In the genomic region with DNA sequence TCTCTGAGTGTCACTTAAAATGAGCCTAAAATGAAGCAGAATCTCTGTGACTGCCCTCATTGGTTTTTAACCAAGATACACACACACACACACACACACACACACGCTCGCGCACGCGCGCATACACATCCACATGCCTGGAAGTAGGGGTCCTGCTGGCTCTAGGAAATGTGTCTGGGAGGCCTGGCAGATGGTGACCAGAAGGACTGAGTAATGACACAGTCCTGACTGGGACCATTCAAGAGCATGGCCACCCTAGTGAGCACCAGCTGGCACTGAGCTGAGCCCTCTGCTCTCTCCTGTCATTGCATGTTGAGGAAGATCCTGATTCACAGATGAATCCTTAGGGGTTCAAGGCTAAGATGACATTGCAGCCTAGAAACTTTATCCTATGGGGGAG, we compare ENCODE assay signal across 24 mouse cellular contexts.
DNase-seq lines count a peak whose midpoint lies in the region; ATAC-seq and TF ChIP-seq lines count a peak whose summit lies in the region.
"Had no signal": no experiment of that assay in that cellular context is flagged by ENCODE, and none has a peak within 500 bp of the region (broad histone marks: within the 10 kb centered on the region; RNA-seq: fewer than 3 reads in every experiment).

No protein-coding gene starts in this region.

- H3K9ac ChIP-seq in midbrain, embryonic 11.5 days (ENCODE audit: low read length): no peak overlapping the region
- H3K9ac ChIP-seq in midbrain, embryonic 13.5 days (replicated peaks): no peak overlapping the region
- H3K9ac ChIP-seq: embryonic facial prominence, embryonic 12.5 days; forebrain, postnatal 0 days; heart, embryonic 13.5 days; kidney, embryonic 15.5 days; liver, embryonic 14.5 days; lung, embryonic 14.5 days; midbrain, embryonic 15.5 days; neural tube, embryonic 13.5 days had no signal

- H3K4me1 ChIP-seq in midbrain, embryonic 11.5 days (ENCODE audit: control insufficient read depth, insufficient read depth, low read length): no peaks in the 10 kb centered on the region
- H3K4me1 ChIP-seq in midbrain, embryonic 13.5 days (replicated peaks): no peaks in the 10 kb centered on the region
- no peaks in the 10 kb centered on the region for H3K4me1 ChIP-seq in thymus, adult 2 months (replicated peaks; ENCODE audit: control insufficient read depth, insufficient read depth, low read length)
- H3K4me1 ChIP-seq: embryonic facial prominence, embryonic 12.5 days; kidney, embryonic 15.5 days; midbrain, embryonic 15.5 days had no signal

- H3K9me3 ChIP-seq in midbrain, embryonic 11.5 days (ENCODE audit: control insufficient read depth, low read length): no peaks in the 10 kb centered on the region
- H3K9me3 ChIP-seq in midbrain, embryonic 13.5 days: no peaks in the 10 kb centered on the region
- H3K9me3 ChIP-seq: embryonic facial prominence, embryonic 12.5 days; kidney, embryonic 15.5 days; midbrain, embryonic 15.5 days; neural tube, embryonic 13.5 days had no signal

- no peak for TF ChIP-seq POLR2A in thymus, adult 2 months (IDR thresholded peaks at IDR 0.05; ENCODE audit: control insufficient read depth, extremely low read depth, insufficient read depth, low read length, poor library complexity)

- no peaks in the 10 kb centered on the region for H3K36me3 ChIP-seq in midbrain, embryonic 11.5 days (ENCODE audit: control insufficient read depth, insufficient read depth, low read length)
- H3K36me3 ChIP-seq in midbrain, embryonic 13.5 days: no peaks in the 10 kb centered on the region
- H3K36me3 ChIP-seq in thymus, adult 2 months (ENCODE audit: control insufficient read depth, insufficient read depth, low read length): no peaks in the 10 kb centered on the region
- H3K36me3 ChIP-seq: embryonic facial prominence, embryonic 12.5 days; heart, embryonic 13.5 days; kidney, embryonic 15.5 days; midbrain, embryonic 15.5 days; neural tube, embryonic 13.5 days had no signal

- no peak for ATAC-seq in midbrain, embryonic 11.5 days (ENCODE audit: low FRiP score)
- no peak for ATAC-seq in midbrain, embryonic 13.5 days
- ATAC-seq: forebrain, postnatal 0 days; intestine, postnatal 0 days; midbrain, embryonic 15.5 days had no signal

- TF ChIP-seq CTCF in thymus, adult 2 months (IDR thresholded peaks at IDR 0.05; ENCODE audit: borderline replicate concordance, control insufficient read depth, extremely low read depth, insufficient read depth, low read length, poor library complexity): no peak

- no peaks in the 10 kb centered on the region for H3K27me3 ChIP-seq in midbrain, embryonic 11.5 days (ENCODE audit: control insufficient read depth, insufficient read depth, low read length)
- H3K27me3 ChIP-seq in midbrain, embryonic 13.5 days: no peaks in the 10 kb centered on the region
- H3K27me3 ChIP-seq in thymus, adult 2 months (ENCODE audit: control insufficient read depth, insufficient read depth, low read length): no peaks in the 10 kb centered on the region
- H3K27me3 ChIP-seq: embryonic facial prominence, embryonic 12.5 days; heart, embryonic 13.5 days; kidney, embryonic 15.5 days; midbrain, embryonic 15.5 days had no signal

- H3K4me3 ChIP-seq in midbrain, embryonic 11.5 days (ENCODE audit: low read depth, low read length): no peak overlapping the region
- no peak overlapping the region for H3K4me3 ChIP-seq in midbrain, embryonic 13.5 days (replicated peaks)
- H3K4me3 ChIP-seq in thymus, adult 2 months (ENCODE audit: control insufficient read depth, insufficient read depth, low read length): no peak overlapping the region
- H3K4me3 ChIP-seq: embryonic facial prominence, embryonic 12.5 days; heart, embryonic 13.5 days; kidney, embryonic 15.5 days; midbrain, embryonic 15.5 days; myocyte; neural tube, embryonic 13.5 days had no signal

- no peak overlapping the region for H3K27ac ChIP-seq in midbrain, embryonic 11.5 days (ENCODE audit: low read depth, low read length)
- H3K27ac ChIP-seq in midbrain, embryonic 13.5 days: no peak overlapping the region
- H3K27ac ChIP-seq in thymus, adult 2 months (ENCODE audit: control insufficient read depth, insufficient read depth, low read length): no peak overlapping the region
- H3K27ac ChIP-seq: embryonic facial prominence, embryonic 12.5 days; heart, embryonic 13.5 days; kidney, embryonic 15.5 days; liver, embryonic 14.5 days; midbrain, embryonic 15.5 days; neural tube, embryonic 13.5 days had no signal

- WGBS in midbrain, embryonic 11.5 days: 97% methylated on average over 6 of the region's 6 CpGs
- 99% methylated on average over 6 of the region's 6 CpGs for WGBS in midbrain, embryonic 13.5 days
- WGBS in thymus, adult 2 months: 100% methylated on average over 6 of the region's 6 CpGs

- peak; percentile 8 for DNase-seq in midbrain, embryonic 11.5 days (ENCODE audit: low spot score, missing footprints)
- peak; percentile 46 to 65 for DNase-seq in cerebellum, adult 18-20 months
- peak; percentile 88 to 92 for DNase-seq in cerebellum, postnatal 14 days
- no peak for DNase-seq in thymus, adult 2 months
- no peak for DNase-seq in urinary bladder, postnatal 4 days (ENCODE audit: low spot score in 2 of 2)
- no peak for DNase-seq in ovary, adult 18-20 months (ENCODE audit: low spot score)
- DNase-seq: adrenal gland, adult 8-10 months; forebrain, postnatal 0 days; gastrocnemius, postnatal 25 days; heart, adult 18-20 months; heart, postnatal 14 days; kidney, postnatal 4 days; lung, embryonic 14.5 days; thymus, adult 18-20 months; thymus, postnatal 4 days had no signal

- H3K4me2 ChIP-seq in midbrain, embryonic 11.5 days: no peak overlapping the region
- no peak overlapping the region for H3K4me2 ChIP-seq in midbrain, embryonic 13.5 days (replicated peaks)
- H3K4me2 ChIP-seq: embryonic facial prominence, embryonic 12.5 days; heart, embryonic 13.5 days; kidney, embryonic 15.5 days; lung, embryonic 14.5 days; midbrain, embryonic 15.5 days; neural tube, embryonic 13.5 days had no signal

Comparison
In these comparisons a context has a peak if more than half of its experiments do, and no peak if none do; other contexts are left out.
1. DNase-seq: peak in midbrain, embryonic 11.5 days (single experiment), cerebellum, adult 18-20 months (2 of 2) and cerebellum, postnatal 14 days (2 of 2); none in thymus, adult 2 months (single experiment), urinary bladder, postnatal 4 days (0 of 2) and ovary, adult 18-20 months (single experiment).